Mouse (Mus musculus) E14TG2a.4 (cell line): ENCODE measurements around the gene Tomt.

Source experiments
- H3K27me3 ChIP-seq: 2 replicates; pipeline ENCODE4 v1.6.1; 2014; ENCODE audit warnings: low read length, control low read depth; ENCODE audit not compliant: insufficient read depth
- H3K36me3 ChIP-seq: 2 replicates; pipeline ENCODE4 v1.6.1; 2014; ENCODE audit warnings: low read length, control low read depth; ENCODE audit not compliant: insufficient read depth
- H3K4me1 ChIP-seq: replicated peaks from 2 replicates; pipeline ENCODE4 v1.6.1; 2014; ENCODE audit warnings: low read depth, low read length, control low read depth
- H3K4me3 ChIP-seq: replicated peaks from 2 replicates; pipeline ENCODE4 v1.5.1; 2014; ENCODE audit warnings: mild to moderate bottlenecking, low read length
- H3K9me3 ChIP-seq: 2 replicates; pipeline ENCODE4 v1.6.1; 2014; ENCODE audit warnings: low read length, control low read depth
- CTCF ChIP-seq: conservative IDR thresholded peaks from 2 replicates; pipeline ENCODE4 v1.5.1; 2014; ENCODE audit warnings: low read length
- NANOG ChIP-seq: IDR thresholded peaks from 2 replicates; pipeline ENCODE4 v1.6.1; 2014; ENCODE audit warnings: borderline replicate concordance, low read length, mixed read lengths
- POU5F1 ChIP-seq: IDR thresholded peaks from 2 replicates; pipeline ENCODE4 v1.6.1; 2014; ENCODE audit warnings: low read length, borderline replicate concordance

Tomt gene

DNA sequence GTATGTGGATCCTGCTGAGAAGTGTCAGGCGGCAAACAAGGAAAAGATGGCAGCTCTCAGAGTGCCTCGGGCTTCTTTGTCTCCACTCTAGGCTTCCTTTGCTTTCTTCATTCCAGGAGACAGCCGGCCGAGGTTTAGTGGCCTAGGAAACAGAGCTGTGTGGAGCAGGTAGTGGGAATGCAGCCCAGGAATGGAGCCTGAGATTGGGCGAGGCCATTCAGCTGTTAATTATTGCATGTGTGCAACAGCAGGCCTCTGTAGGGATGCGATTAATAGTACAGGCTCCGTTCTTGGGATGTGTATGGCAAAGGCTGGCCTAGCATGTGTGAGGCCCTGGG is 37.0 kb downstream of the Tomt start:
- H3K4me3 ChIP-seq = peak overlapping the region; percentile 68
- H3K4me1 ChIP-seq = peaks cover 71% of the 10 kb centered on the region
- TF ChIP-seq CTCF (no peak), POU5F1 (no peak), NANOG (no peak)
- H3K27me3 ChIP-seq = no peaks in the 10 kb centered on the region
- peaks cover 9% of the 10 kb centered on the region for H3K36me3 ChIP-seq
- no peaks in the 10 kb centered on the region for H3K9me3 ChIP-seq

DNA sequence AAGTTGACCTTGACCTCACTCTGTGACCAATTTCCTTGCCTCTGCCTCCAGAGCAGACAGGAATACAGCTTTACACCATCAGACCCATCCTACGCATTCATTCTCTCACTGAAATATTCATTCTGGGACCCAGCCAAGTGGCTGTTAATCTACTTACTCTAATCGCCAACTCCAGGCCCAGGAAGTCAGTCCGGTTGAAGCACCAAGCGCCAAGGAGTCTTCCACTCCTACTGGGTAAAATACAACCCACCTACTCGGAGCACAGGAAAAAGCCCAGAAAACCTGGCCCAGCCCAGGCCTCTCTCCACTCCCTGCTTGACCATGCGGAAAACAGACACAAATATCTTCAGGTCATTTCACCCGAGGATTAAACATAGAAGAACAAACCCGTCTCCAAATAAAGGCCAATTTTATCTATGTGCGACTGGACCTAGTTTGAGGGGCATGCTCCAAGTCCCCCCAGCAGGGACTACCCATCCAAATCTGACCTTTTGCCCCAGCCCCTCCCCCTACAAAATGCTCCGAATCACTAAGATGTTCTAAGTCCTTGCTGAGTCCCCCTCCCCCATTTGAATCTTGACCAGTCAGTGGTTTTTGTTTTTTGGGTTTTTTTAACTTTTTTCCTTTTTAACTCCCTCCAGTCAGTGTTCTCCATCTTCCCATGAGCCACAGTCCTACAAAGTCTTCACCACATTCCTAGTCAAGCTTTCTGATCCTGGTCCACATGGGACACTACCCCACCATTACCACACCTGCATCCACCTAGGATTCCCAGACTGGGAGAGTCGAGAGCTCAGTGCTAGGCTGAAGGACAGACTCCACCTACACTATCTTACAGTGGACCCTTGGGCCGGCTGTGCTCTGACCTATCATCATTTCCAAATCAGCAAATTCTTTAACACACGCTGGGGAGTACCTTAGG is 37.7 kb downstream of the Tomt start:
- TF ChIP-seq CTCF (no peak), NANOG (no peak), POU5F1 (no peak)
- Histone ChIP-seq H3K9me3 (no peaks in the 10 kb centered on the region), H3K27me3 (no peaks in the 10 kb centered on the region), H3K4me3 (peak overlapping the region; percentile 68), H3K4me1 (peaks cover 78% of the 10 kb centered on the region), H3K36me3 (peaks cover 15% of the 10 kb centered on the region)

DNA sequence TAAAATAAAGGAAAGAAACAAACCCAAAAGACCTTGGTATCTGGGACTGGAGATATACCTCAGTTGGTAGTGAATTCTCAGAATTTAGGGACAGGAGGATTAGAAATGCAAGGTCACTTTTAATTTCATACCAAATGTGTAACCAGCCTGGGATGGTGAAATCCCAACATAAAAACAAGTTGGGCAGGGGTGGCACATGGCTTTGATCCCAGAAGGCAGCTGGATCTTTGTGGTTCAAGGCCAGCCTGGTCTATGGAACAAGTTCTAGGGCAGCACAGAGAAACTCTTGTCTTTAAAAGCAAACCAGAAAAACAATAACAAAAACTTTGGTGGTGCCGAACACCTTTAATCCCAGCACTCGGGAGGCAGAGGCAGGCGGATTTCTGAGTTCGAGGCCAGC is 38.7 kb downstream of the Tomt start:
- Histone ChIP-seq H3K9me3 (no peaks in the 10 kb centered on the region), H3K4me3 (peak overlapping the region; percentile 68), H3K4me1 (peaks cover 88% of the 10 kb centered on the region), H3K36me3 (peaks cover 25% of the 10 kb centered on the region), H3K27me3 (no peaks in the 10 kb centered on the region)
- no peak for TF ChIP-seq CTCF
- TF ChIP-seq POU5F1 = no peak
- no peak for TF ChIP-seq NANOG

DNA sequence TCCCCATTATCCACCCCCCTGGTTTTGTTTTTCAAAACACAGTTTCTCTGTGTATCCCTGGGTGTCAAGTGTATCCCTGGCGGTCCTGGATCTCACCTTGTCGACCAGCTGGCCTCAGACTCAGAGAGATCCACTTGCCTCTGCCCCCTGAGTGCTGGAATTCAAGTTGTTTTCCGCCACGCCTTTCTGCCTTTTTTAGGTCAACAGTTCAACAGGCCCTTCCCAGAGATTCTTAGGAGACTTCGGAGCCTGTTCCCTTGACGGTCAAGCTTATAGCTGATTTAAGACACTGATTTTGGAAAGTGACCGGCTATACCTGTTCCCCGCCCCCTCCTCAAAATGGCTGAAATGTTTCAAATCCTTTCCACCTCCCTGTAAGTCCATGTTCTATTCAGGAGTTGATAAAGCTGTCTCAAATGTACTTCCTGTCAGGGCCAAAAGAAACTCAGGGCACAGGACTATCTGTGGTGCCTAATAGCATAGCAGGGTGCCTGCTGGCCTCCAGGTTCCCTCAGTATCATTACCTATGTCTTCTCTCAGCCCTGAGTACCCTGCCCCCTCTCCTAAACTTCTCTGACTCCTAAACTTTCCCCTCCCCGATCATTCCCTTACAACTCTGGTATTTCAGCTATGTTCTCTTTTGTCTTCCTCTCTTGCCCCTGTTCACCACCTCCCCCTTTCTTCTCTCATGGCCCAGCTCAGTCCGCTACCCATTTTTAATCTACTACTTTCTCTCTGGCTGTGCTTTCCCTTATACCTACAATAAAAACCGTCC is 39.5 kb downstream of the Tomt start:
- Histone ChIP-seq H3K4me3 (peak overlapping the region; percentile 68), H3K9me3 (no peaks in the 10 kb centered on the region), H3K36me3 (peaks cover 33% of the 10 kb centered on the region), H3K27me3 (no peaks in the 10 kb centered on the region), H3K4me1 (peaks cover 92% of the 10 kb centered on the region)
- TF ChIP-seq CTCF = no peak
- TF ChIP-seq POU5F1 = no peak
- no peak for TF ChIP-seq NANOG

DNA sequence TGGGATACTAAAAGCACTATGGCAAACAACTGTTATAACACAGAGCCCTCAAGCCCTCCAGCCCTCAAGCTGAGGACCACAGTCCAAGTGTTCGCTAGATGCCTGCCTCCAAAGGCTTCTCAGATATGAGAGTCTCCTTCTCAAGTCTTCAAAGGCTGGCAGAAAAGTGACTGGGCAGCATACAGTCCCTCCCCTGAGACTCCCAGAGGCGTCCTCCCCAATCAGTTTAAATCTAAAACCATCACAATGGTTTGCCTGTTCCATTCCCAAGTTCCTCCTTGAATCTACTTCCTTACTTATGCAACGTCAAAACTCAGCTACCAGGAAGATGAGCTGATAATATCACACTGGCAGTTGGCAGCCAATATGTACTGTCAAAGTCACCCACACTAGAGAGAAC is 42.7 kb downstream of the Tomt start, which contains the start of gene Anapc15:
TSS of gene Anapc15 (plus strand) at position 301 of the 400 bp plus-strand sequence.
- no peak for TF ChIP-seq NANOG
- TF ChIP-seq POU5F1 = no peak
- no peak for TF ChIP-seq CTCF
- Histone ChIP-seq H3K4me1 (peaks cover 84% of the 10 kb centered on the region), H3K9me3 (no peaks in the 10 kb centered on the region), H3K27me3 (no peaks in the 10 kb centered on the region), H3K4me3 (no peak within 1 kb of the TSS), H3K36me3 (peaks cover 60% of the 10 kb centered on the region)

DNA sequence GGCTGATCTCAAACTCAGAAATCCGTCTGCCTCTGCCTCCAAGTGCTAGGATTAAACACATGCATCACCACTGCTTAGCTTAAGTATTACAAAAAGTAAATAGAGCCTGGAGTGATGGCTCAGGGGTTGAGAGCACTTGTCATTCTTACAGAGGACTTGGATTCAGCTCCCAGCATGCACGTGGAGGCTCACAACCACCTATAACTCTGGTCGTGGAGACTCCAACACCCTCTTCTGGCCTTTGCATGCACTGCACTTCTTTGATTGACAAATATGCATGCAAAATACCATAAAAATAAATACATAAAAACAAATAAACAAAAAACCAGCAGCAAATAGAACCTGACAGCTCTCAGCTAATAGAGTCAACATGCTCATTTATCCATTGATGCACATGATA is 43.9 kb downstream of the Tomt start:
- TF ChIP-seq CTCF = peak; percentile 34
- TF ChIP-seq POU5F1 = no peak
- H3K36me3 ChIP-seq = peaks cover 71% of the 10 kb centered on the region
- H3K27me3 ChIP-seq = no peaks in the 10 kb centered on the region
- peaks cover 80% of the 10 kb centered on the region for H3K4me1 ChIP-seq
- H3K9me3 ChIP-seq = no peaks in the 10 kb centered on the region
- H3K4me3 ChIP-seq = no peak overlapping the region

DNA sequence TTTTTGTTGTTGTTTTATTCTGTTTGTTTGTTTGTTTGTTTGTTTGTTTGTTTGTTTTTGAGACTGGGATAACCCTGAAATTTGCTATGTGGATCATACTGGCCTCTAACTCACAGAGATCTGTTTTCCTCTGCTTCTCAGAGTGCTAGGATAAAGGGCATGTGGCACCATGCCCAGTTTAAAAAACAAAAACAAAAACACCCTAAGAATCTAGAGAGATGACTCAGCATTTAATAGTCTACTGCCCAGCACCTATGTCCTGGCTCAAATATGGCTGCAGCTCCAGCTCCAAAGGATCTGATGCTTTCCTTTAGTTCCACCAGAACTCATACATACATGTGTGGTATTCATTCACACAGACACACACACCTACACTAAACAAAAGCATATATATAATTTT is 45.2 kb downstream of the Tomt start:
- Histone ChIP-seq H3K4me3 (no peak overlapping the region), H3K36me3 (peaks cover 84% of the 10 kb centered on the region), H3K9me3 (no peaks in the 10 kb centered on the region), H3K27me3 (no peaks in the 10 kb centered on the region), H3K4me1 (peaks cover 68% of the 10 kb centered on the region)
- no peak for TF ChIP-seq NANOG
- no peak for TF ChIP-seq POU5F1
- no peak for TF ChIP-seq CTCF

DNA sequence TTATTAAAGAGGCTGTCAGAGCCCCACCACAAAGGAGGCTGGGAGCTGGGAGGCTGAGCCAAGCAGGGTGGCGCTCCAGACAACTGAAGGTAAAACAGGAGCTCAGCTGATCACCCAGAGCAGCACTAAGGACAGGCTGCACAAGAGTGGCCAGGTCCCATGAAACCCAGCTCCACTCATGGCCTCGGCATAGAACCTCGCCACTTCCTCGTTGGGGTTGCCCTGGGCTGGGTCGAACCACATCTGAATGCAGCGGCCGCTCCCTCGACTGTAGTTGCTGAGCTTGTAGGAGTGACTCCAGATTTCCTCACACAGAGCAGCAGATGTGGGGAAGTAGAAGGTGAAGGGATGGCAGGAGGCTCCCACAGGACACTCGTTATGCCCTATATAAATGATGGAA is 47.8 kb downstream of the Tomt start:
- no peaks in the 10 kb centered on the region for H3K9me3 ChIP-seq
- peaks cover 85% of the 10 kb centered on the region for H3K36me3 ChIP-seq
- no peak overlapping the region for H3K4me3 ChIP-seq
- no peaks in the 10 kb centered on the region for H3K27me3 ChIP-seq
- TF ChIP-seq NANOG (no peak), POU5F1 (no peak), CTCF (no peak)
- peaks cover 42% of the 10 kb centered on the region for H3K4me1 ChIP-seq

DNA sequence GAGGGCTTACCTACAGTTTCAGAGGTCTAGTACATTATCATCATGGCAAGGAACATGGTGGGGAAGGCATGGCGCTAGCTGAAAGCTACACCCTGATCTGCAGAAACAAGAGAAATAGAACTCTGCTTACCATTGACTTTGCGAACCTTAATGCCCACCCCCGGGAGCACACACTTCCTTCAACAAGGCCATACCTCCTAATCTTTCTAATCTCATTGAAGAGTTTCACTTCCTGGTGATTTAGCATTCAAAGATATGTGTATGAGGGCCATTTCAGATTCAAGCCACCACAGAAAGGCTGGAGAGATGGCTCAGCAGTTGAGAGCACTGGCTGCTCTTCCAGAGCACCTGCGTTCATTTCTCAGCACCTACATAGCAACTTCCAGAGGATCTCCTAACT is 49.1 kb downstream of the Tomt start, which contains the start of gene Folr2:
TSS of gene Folr2 (minus strand) at position 101 of the 400 bp plus-strand sequence.
- Histone ChIP-seq H3K4me3 (no peak within 1 kb of the TSS), H3K9me3 (no peaks in the 10 kb centered on the region), H3K36me3 (peaks cover 77% of the 10 kb centered on the region), H3K27me3 (no peaks in the 10 kb centered on the region), H3K4me1 (peaks cover 29% of the 10 kb centered on the region)
- TF ChIP-seq NANOG = no peak
- no peak for TF ChIP-seq POU5F1
- TF ChIP-seq CTCF = no peak
